Mouse (Mus musculus): ENCODE measurements at regions not wholly inside any gene's neighbourhood (a gene's known extent, or its start where the extent isn't known, plus 50 kb on each side); places are given as distances from the start of the nearest gene placed in this dataset.
A peak's percentile ranks its signal among the peaks of the same experiment; 100 is the strongest.

GRCm38 (mm10) chr1:154116188-154116710 lies 84.7 kb upstream of the Zfp648 start:
- no peak overlapping the region for H3K4me3 ChIP-seq (ENCODE audit: insufficient read depth in 1 of 2, low read depth in 2 of 2, low read length in 2 of 2)
- no peaks in the 10 kb centered on the region for H3K9me3 ChIP-seq (ENCODE audit: control insufficient read depth, low read length)
- H3K4me2 ChIP-seq (ENCODE audit: low read depth) = no peak overlapping the region
- no peaks in the 10 kb centered on the region for H3K36me3 ChIP-seq (replicated peaks; ENCODE audit: control insufficient read depth, insufficient read depth, low read depth)
- ATAC-seq (ENCODE audit: insufficient read depth) (no peak), DNase-seq (ENCODE audit: low read depth in 3 of 3, low spot score in 3 of 3) (no peak)
- no peak for TF ChIP-seq EP300 (IDR thresholded peaks at IDR 0.05; ENCODE audit: low read depth)
- no peak for TF ChIP-seq CTCF (IDR thresholded peaks at IDR 0.05; ENCODE audit: low read depth)
- H3K9ac ChIP-seq (replicated peaks) = no peak overlapping the region
- no peak overlapping the region for H3K27ac ChIP-seq
- WGBS (ENCODE audit: insufficient replicate concordance) = 28% methylated on average over 7 of the region's 7 CpGs
- no peaks in the 10 kb centered on the region for H3K27me3 ChIP-seq (ENCODE audit: control insufficient read depth, insufficient read depth, low read length)
- H3K4me1 ChIP-seq (replicated peaks; ENCODE audit: control insufficient read depth in 2 of 2, insufficient read depth in 2 of 2, low read length in 1 of 2) = peaks cover 0 to 13% of the 10 kb centered on the region in 2 experiments; a peak in 3 of 4 replicates

DNA sequence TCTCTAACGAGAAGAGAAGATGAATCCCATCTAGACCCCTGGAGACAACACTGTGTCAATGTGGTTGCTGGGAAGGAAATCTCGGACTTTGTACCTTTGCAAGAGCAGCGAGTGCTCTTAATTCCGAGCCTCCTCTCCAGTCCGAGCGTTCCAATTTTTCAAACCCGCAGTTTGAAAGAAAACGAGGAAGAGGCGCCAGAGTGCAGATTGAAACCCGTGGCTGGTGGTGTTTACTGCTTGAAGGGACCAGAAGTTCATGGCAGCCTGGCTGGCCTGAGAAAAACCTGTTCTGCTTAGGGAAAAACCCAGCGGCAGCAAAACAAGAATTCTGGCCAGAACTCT lies 83.7 kb upstream of the Zfp648 start:
- Histone ChIP-seq H3K4me2 (ENCODE audit: low read depth) (peak overlapping the region; percentile 47), H3K9me3 (ENCODE audit: control insufficient read depth, low read length) (no peaks in the 10 kb centered on the region), H3K4me3 (ENCODE audit: insufficient read depth in 1 of 2, low read depth in 2 of 2, low read length in 2 of 2) (no peak overlapping the region; a peak in 1 of 4 replicates), H3K36me3 (replicated peaks; ENCODE audit: control insufficient read depth, insufficient read depth, low read depth) (no peaks in the 10 kb centered on the region), H3K27ac (no peak overlapping the region), H3K27me3 (ENCODE audit: control insufficient read depth, insufficient read depth, low read length) (no peaks in the 10 kb centered on the region), H3K4me1 (replicated peaks; ENCODE audit: control insufficient read depth in 2 of 2, insufficient read depth in 2 of 2, low read length in 1 of 2) (peaks cover 0 to 13% of the 10 kb centered on the region in 2 experiments; a peak in 3 of 4 replicates), H3K9ac (replicated peaks) (no peak overlapping the region)
- 37% methylated on average over 11 of the region's 11 CpGs for WGBS (ENCODE audit: insufficient replicate concordance)
- no peak for DNase-seq (ENCODE audit: low read depth in 3 of 3, low spot score in 3 of 3)
- ATAC-seq (ENCODE audit: insufficient read depth) = no peak
- TF ChIP-seq CTCF (IDR thresholded peaks at IDR 0.05; ENCODE audit: low read depth) (no peak), EP300 (IDR thresholded peaks at IDR 0.05; ENCODE audit: low read depth) (no peak)

DNA sequence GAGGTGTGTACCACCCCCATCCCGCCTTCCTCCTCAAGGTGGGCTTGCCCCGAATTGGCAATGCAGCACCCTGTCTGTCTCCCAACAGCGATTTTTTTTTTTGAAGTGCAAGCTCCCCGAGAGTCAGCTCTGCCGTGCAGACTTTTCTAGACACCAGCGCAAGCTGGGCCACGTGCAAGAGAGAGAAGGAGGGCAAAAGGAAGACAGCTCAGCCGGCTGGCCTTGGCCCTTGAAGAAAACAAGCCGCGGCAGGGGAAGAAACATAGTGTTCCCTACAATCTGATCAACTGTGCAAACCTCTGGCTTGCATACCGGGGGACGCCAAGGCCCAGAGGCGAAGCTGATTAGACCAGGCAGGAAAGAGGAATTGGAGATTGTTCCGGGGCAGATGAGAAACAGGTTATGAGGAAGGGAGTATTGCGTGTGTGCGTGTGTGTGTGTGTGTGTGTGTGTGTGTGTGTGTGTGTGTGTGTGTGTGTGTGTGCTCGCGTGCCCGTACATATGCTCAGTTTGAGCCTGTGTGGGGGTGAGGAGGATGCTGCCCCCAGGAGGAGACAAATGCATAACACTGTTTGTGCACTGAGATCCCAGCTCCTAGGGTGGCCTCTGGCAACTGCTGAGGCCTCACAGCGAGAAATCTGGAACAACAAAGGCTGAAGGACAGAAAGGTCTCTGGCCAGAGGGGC lies 83.2 kb upstream of the Zfp648 start:
- peak overlapping the region; percentile 47 for H3K4me2 ChIP-seq (ENCODE audit: low read depth)
- no peaks in the 10 kb centered on the region for H3K27me3 ChIP-seq (ENCODE audit: control insufficient read depth, insufficient read depth, low read length)
- ATAC-seq (ENCODE audit: insufficient read depth) = peak; percentile 63
- H3K36me3 ChIP-seq (replicated peaks; ENCODE audit: control insufficient read depth, insufficient read depth, low read depth) = no peaks in the 10 kb centered on the region
- H3K4me3 ChIP-seq (ENCODE audit: insufficient read depth in 1 of 2, low read depth in 2 of 2, low read length in 2 of 2) = no peak overlapping the region; a peak in 1 of 4 replicates
- no peak overlapping the region for H3K9ac ChIP-seq (replicated peaks)
- no peak for DNase-seq (ENCODE audit: low read depth in 3 of 3, low spot score in 3 of 3)
- peaks cover 0 to 13% of the 10 kb centered on the region in 2 experiments; a peak in 3 of 4 replicates for H3K4me1 ChIP-seq (replicated peaks; ENCODE audit: control insufficient read depth in 2 of 2, insufficient read depth in 2 of 2, low read length in 1 of 2)
- WGBS (ENCODE audit: insufficient replicate concordance) = 11% methylated on average over 20 of the region's 20 CpGs
- TF ChIP-seq EP300 (IDR thresholded peaks at IDR 0.05; ENCODE audit: low read depth) (no peak), CTCF (IDR thresholded peaks at IDR 0.05; ENCODE audit: low read depth) (peak; percentile 61)
- no peaks in the 10 kb centered on the region for H3K9me3 ChIP-seq (ENCODE audit: control insufficient read depth, low read length)
- no peak overlapping the region for H3K27ac ChIP-seq

- 33% methylated on average over 10 of the region's 10 CpGs for WGBS (ENCODE audit: insufficient replicate concordance)
- peak overlapping the region; percentile 47 for H3K4me2 ChIP-seq (ENCODE audit: low read depth)
- no peak overlapping the region for H3K9ac ChIP-seq (replicated peaks)
- H3K9me3 ChIP-seq (ENCODE audit: control insufficient read depth, low read length) = no peaks in the 10 kb centered on the region
- ATAC-seq (ENCODE audit: insufficient read depth) (peak; percentile 39; the same call in 1 of the 2 replicates), DNase-seq (ENCODE audit: low read depth in 3 of 3, low spot score in 3 of 3) (peak; percentile 31 to 43 (median 35))
- TF ChIP-seq CTCF (IDR thresholded peaks at IDR 0.05; ENCODE audit: low read depth) = peak; percentile 91
- TF ChIP-seq EP300 (IDR thresholded peaks at IDR 0.05; ENCODE audit: low read depth) = no peak
- peaks cover 0 to 13% of the 10 kb centered on the region in 2 experiments; a peak in 3 of 4 replicates for H3K4me1 ChIP-seq (replicated peaks; ENCODE audit: control insufficient read depth in 2 of 2, insufficient read depth in 2 of 2, low read length in 1 of 2)
- no peaks in the 10 kb centered on the region for H3K27me3 ChIP-seq (ENCODE audit: control insufficient read depth, insufficient read depth, low read length)
- no peaks in the 10 kb centered on the region for H3K36me3 ChIP-seq (replicated peaks; ENCODE audit: control insufficient read depth, insufficient read depth, low read depth)
- no peak overlapping the region for H3K4me3 ChIP-seq (ENCODE audit: insufficient read depth in 1 of 2, low read depth in 2 of 2, low read length in 2 of 2)
- H3K27ac ChIP-seq = no peak overlapping the region
Observed at GRCm38 (mm10) chr1:154118374-154119004, 82.5 kb upstream of the Zfp648 start.

- Histone ChIP-seq H3K4me3 (ENCODE audit: insufficient read depth in 1 of 2, low read depth in 2 of 2, low read length in 2 of 2) (no peak overlapping the region), H3K27me3 (ENCODE audit: control insufficient read depth, insufficient read depth, low read length) (no peaks in the 10 kb centered on the region), H3K9ac (replicated peaks) (no peak overlapping the region), H3K9me3 (ENCODE audit: control insufficient read depth, low read length) (no peaks in the 10 kb centered on the region), H3K36me3 (replicated peaks; ENCODE audit: control insufficient read depth, insufficient read depth, low read depth) (no peaks in the 10 kb centered on the region), H3K27ac (no peak overlapping the region), H3K4me1 (replicated peaks; ENCODE audit: control insufficient read depth in 2 of 2, insufficient read depth in 2 of 2, low read length in 1 of 2) (peaks cover 0 to 13% of the 10 kb centered on the region in 2 experiments; a peak in 3 of 4 replicates), H3K4me2 (ENCODE audit: low read depth) (no peak overlapping the region)
- no peak for DNase-seq (ENCODE audit: low read depth in 3 of 3, low spot score in 3 of 3)
- 66% methylated on average over 5 of the region's 5 CpGs for WGBS (ENCODE audit: insufficient replicate concordance)
- no peak for ATAC-seq (ENCODE audit: insufficient read depth)
- TF ChIP-seq EP300 (IDR thresholded peaks at IDR 0.05; ENCODE audit: low read depth) (no peak), CTCF (IDR thresholded peaks at IDR 0.05; ENCODE audit: low read depth) (no peak)
Observed at GRCm38 (mm10) chr1:154119611-154120010, 81.4 kb upstream of the Zfp648 start.
